Mouse (Mus musculus) olfactory bulb, adult 2 months (tissue): ENCODE results near the gene Dixdc1.

Experiments used
- CTCF ChIP-seq: fragments of 200-500 bp; IDR thresholded peaks from 2 replicates; pipeline ENCODE4 v1.5.1; 2012; ENCODE audit warnings: low read depth, mild to moderate bottlenecking, low read length, moderate library complexity; ENCODE audit not compliant: insufficient read depth
- POLR2A ChIP-seq: fragments of 200-500 bp; IDR thresholded peaks from 2 replicates; pipeline ENCODE4 v1.6.1; 2012; ENCODE audit warnings: mild to moderate bottlenecking, low read depth, low read length, moderate library complexity; ENCODE audit not compliant: insufficient read depth

GRCm38 (mm10) chr9:50752054-50752602, 12.8 kb upstream of the Dixdc1 start, which contains the start of gene Hspb2:
- no peak for TF ChIP-seq POLR2A
- TF ChIP-seq CTCF = no peak
